In the genomic region with DNA sequence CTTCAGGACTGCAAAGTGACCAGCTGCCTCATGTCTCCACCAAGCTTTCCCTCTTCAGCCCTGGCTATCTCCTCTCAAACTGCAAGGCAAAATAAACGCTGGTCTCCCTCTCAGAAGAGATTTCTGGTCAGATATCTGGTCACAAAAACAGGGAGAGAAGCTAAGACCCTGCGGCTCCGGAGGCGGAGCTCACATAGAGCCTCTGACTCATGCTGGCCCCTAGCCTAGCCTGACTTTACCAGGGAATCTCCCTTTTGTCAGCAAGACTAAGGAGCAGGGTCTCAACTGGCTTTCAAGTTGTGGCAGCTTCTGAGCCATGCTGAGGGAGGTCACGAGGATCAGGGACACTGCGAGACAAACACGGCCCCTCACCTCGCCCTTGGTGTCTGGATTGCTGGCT, we compare ENCODE assay signal across 9 mouse cellular contexts. TPM values are rescaled to one million over a fixed set of nuclear protein-coding genes. Genes with fewer than 3 reads are reported as not detected.
DNase-seq lines count a peak whose midpoint lies in the region; TF ChIP-seq lines count a peak whose summit lies in the region.
"Had no signal": no experiment of that assay in that cellular context is flagged by ENCODE, and none has a peak within 500 bp of the region (broad histone marks: within the 10 kb centered on the region; RNA-seq: fewer than 3 reads in every experiment).

No protein-coding gene starts in this region.

- 49% methylated on average over 8 of the region's 8 CpGs for WGBS in heart, adult 2 months

- intact Hi-C loops in heart, adult 2 months (cut with DNase I), result no loop called here
- intact Hi-C loops in left cerebral cortex, postnatal 14 days (cut with DNase I), result no loop called here

- H3K27me3 ChIP-seq in heart, adult 2 months (ENCODE audit: control insufficient read depth, insufficient read depth, low read length), result no peaks in the 10 kb centered on the region
- H3K27me3 ChIP-seq: limb, embryonic 13.5 days had no signal

- no peaks in the 10 kb centered on the region for H3K79me2 ChIP-seq in heart, adult 2 months (replicated peaks; ENCODE audit: control insufficient read depth, insufficient read depth, low read length)

- H3K9ac ChIP-seq in heart, adult 2 months (ENCODE audit: low read depth, low read length), result peak overlapping the region; percentile 42; the same call in 1 of the 2 replicates
- H3K9ac ChIP-seq: limb, embryonic 13.5 days had no signal

- TF ChIP-seq EP300 in heart, adult 2 months (IDR thresholded peaks at IDR 0.05; ENCODE audit: insufficient read depth, low read depth, low read length), result no peak

- no peak for TF ChIP-seq CTCF in heart, adult 2 months (IDR thresholded peaks at IDR 0.05)

- H3K4me3 ChIP-seq in heart, adult 2 months, result no peak overlapping the region
- H3K4me3 ChIP-seq: limb, embryonic 13.5 days had no signal

- DNase-seq in 3134 (ENCODE audit: extremely low read depth, insufficient read length, low spot score), result peak; percentile 67
- peak; percentile 85 for DNase-seq in NIH3T3 (ENCODE audit: low read depth)
- DNase-seq in heart, adult 2 months, result peak; percentile 52 to 62
- peak; percentile 59 to 64 for DNase-seq in kidney, postnatal 36 days
- peak; percentile 23 for DNase-seq in ovary, postnatal 14 days (ENCODE audit: low spot score)
- DNase-seq in T-cell, adult 2 months (ENCODE audit: low spot score), result no peak
- no peak for DNase-seq in thymus, postnatal 25 days
- DNase-seq in left cerebral cortex, postnatal 14 days (ENCODE audit: low spot score in 2 of 2), result no peak

- no peaks in the 10 kb centered on the region for H3K4me1 ChIP-seq in heart, adult 2 months (ENCODE audit: control insufficient read depth, insufficient read depth, low read length)
- H3K4me1 ChIP-seq: limb, embryonic 13.5 days had no signal

- H3K36me3 ChIP-seq in heart, adult 2 months (ENCODE audit: control insufficient read depth, insufficient read depth, low read length), result no peaks in the 10 kb centered on the region
- H3K36me3 ChIP-seq: limb, embryonic 13.5 days had no signal

- TF ChIP-seq POLR2A in heart, adult 2 months (IDR thresholded peaks at IDR 0.05; ENCODE audit: insufficient read depth, low read depth, low read length), result no peak

- H3K27ac ChIP-seq in heart, adult 2 months, result no peak overlapping the region; the same call in 1 of the 2 replicates
- H3K27ac ChIP-seq: limb, embryonic 13.5 days had no signal

RNA-seq across cellular contexts. Expression of a gene that starts 57.3 kb away (rescaled TPM):
- 1 to 10 TPM; 4.0 to 5.7 TPM for total RNA-seq in heart, adult 2 months (2021)
- 14.3 and 17.4 TPM in 2 replicates for polyA plus RNA-seq in heart, adult 2 months (2012; rRNA removed)
- 10 to 100 TPM; 27.9 to 28.4 TPM for total RNA-seq in left cerebral cortex, postnatal 14 days (2021)

Comparison
In these comparisons a context has a peak if more than half of its experiments do, and no peak if none do; other contexts are left out.
1. DNase-seq: peak in 3134 (single experiment), NIH3T3 (single experiment), heart, adult 2 months (2 of 2), kidney, postnatal 36 days (2 of 2) and ovary, postnatal 14 days (single experiment); none in T-cell, adult 2 months (single experiment), thymus, postnatal 25 days (single experiment) and left cerebral cortex, postnatal 14 days (0 of 2).
2. RNA of a gene that starts 57.3 kb away (total RNA-seq): 27.9 to 28.4 TPM in left cerebral cortex, postnatal 14 days; 4.0 to 5.7 TPM in heart, adult 2 months; every median in the first group is over 4 times any median in the second.